Mouse (Mus musculus) heart, embryonic 14.5 days (tissue): ENCODE data around the gene Cct7. TPM values are rescaled to one million over a fixed set of nuclear protein-coding genes. Genes with fewer than 3 reads are reported as not detected.
A peak's percentile ranks its signal among the peaks of the same experiment; 100 is the strongest.

Source experiments
- ATAC-seq: fragments of 200-750 bp; cut with Nextera tagmentation; 2 replicates; pipeline ENCODE4 v1.8.0; 2017; ENCODE audit warnings: low read depth, moderate TSS enrichment; ENCODE audit not compliant: insufficient number of reproducible peaks, insufficient read depth, low FRiP score
- H3K27ac ChIP-seq, 2 experiments: fragments of 200-500 bp in 1 of 2; fragments of 300-500 bp in 1 of 2; sonication (generic) in 1 of 2; replicated peaks in 1 of 2; 2 replicates each; pipeline ENCODE4 v1.5.1; 2012 to 2014; ENCODE audit warnings: low read depth in 2 of 2, low read length in 2 of 2, control low read depth in 1 of 2, mild to moderate bottlenecking in 1 of 2, mixed read lengths in 1 of 2; ENCODE audit not compliant: control insufficient read depth in 1 of 2, insufficient read depth in 1 of 2
- H3K27me3 ChIP-seq: fragments of 300-500 bp; sonication (generic); 2 replicates; pipeline ENCODE4 v1.6.1; 2014; ENCODE audit warnings: mild to moderate bottlenecking, low read length, control low read depth; ENCODE audit not compliant: control insufficient read depth, insufficient read depth
- H3K36me3 ChIP-seq: fragments of 300-500 bp; sonication (generic); 2 replicates; pipeline ENCODE4 v1.6.1; 2014; ENCODE audit warnings: mild to moderate bottlenecking, control low read depth, low read length, mixed read lengths; ENCODE audit not compliant: control insufficient read depth, insufficient read depth
- H3K4me1 ChIP-seq, 2 experiments: fragments of 200-500 bp in 1 of 2; fragments of 300-500 bp in 1 of 2; sonication (generic) in 1 of 2; 2 replicates each; pipeline ENCODE4 v1.6.1; 2012 to 2014; ENCODE audit warnings: low read length in 2 of 2, control low read depth in 1 of 2, mixed read lengths in 1 of 2; ENCODE audit not compliant: control insufficient read depth in 2 of 2, insufficient read depth in 2 of 2
- H3K4me2 ChIP-seq: fragments of 300-500 bp; sonication (generic); 2 replicates; pipeline ENCODE4 v1.6.1; 2014; ENCODE audit warnings: mild to moderate bottlenecking, low read length
- H3K4me3 ChIP-seq, 2 experiments: fragments of 200-500 bp in 1 of 2; fragments of 300-500 bp in 1 of 2; sonication (generic) in 1 of 2; 2 replicates each; pipeline ENCODE4 v1.5.1; 2012 to 2014; ENCODE audit warnings: low read length in 2 of 2, mild to moderate bottlenecking in 2 of 2, control low read depth in 1 of 2, low read depth in 1 of 2, moderate library complexity in 1 of 2; ENCODE audit not compliant: control insufficient read depth in 1 of 2, insufficient read depth in 1 of 2
- H3K9ac ChIP-seq: fragments of 300-500 bp; sonication (generic); 2 replicates; pipeline ENCODE4 v1.6.1; 2014; ENCODE audit warnings: mild to moderate bottlenecking, low read length
- H3K9me3 ChIP-seq: fragments of 300-500 bp; sonication (generic); 2 replicates; pipeline ENCODE4 v1.6.1; 2016; ENCODE audit warnings: low read length, control low read depth; ENCODE audit not compliant: control insufficient read depth
- WGBS: fragments of 180-500 bp; shearing (Covaris S2); extraction: QIAGEN DNeasy Blood & Tissue Kit; methylation state at CpG from one replicate; pipeline ENCODE4 v1.1.7; 2014; 5-methylcytosine and 5-hydroxymethylcytosine counted together
- polyA plus RNA-seq: library from polyadenylated mRNA; unstranded; fragments of >200 nt; fragmentation: Nextera tagmentation; extraction: Ambion mirVana; gene quantifications from 2 replicates; pipeline ENCODE4 v1.2.1, GENCODE M21; 2014

The Cct7 gene
- polyA plus RNA-seq, 1 experiment from 2014 or later, result 372 TPM

GRCm38 (mm10) chr6:85502103-85502910 lies 51.0 kb downstream of the Cct7 start:
- Histone ChIP-seq H3K4me3 (peak overlapping the region; percentile 48 to 65), H3K9ac (peak overlapping the region; percentile 62), H3K36me3 (no peaks in the 10 kb centered on the region), H3K27me3 (peaks cover 65% of the 10 kb centered on the region), H3K4me2 (peak overlapping the region; percentile 96), H3K4me1 (peaks cover 0 to 9% of the 10 kb centered on the region in 2 experiments; a peak in 2 of 4 replicates), H3K9me3 (no peaks in the 10 kb centered on the region), H3K27ac (no peak overlapping the region)
- 2% methylated on average over 37 of the region's 37 CpGs for WGBS
- ATAC-seq, result no peak

DNA sequence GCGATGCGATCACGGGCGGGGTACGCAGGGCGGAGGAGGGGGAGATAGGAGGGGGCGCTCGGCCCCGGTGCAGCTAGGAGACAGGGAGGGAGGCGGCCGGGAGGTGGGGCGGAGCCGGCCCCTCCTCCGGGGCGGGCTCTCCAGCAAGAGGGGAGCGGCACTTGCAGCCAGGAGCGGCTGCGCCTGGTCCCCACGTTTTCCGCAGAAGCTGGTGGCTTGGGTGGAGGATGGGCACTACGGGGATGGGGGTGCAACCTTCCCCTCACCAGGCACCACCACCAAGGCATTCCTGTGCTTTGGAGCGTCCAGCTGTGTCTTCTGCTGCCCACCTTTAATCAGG lies 51.6 kb downstream of the Cct7 start, which contains the start of gene Fbxo41:
Fbxo41 (minus strand) TSS at position 84 of the 340 bp plus-strand sequence.
- H3K36me3 ChIP-seq, result no peaks in the 10 kb centered on the region
- WGBS, result under 1% methylated on average over 22 of the region's 22 CpGs
- H3K27me3 ChIP-seq, result peaks cover 66% of the 10 kb centered on the region
- H3K4me2 ChIP-seq, result peak within 1 kb of the TSS; percentile 96
- no peaks in the 10 kb centered on the region for H3K9me3 ChIP-seq
- H3K4me3 ChIP-seq, result peak within 1 kb of the TSS; percentile 48 to 65
- peaks cover 0 to 9% of the 10 kb centered on the region in 2 experiments; a peak in 2 of 4 replicates for H3K4me1 ChIP-seq
- peak within 1 kb of the TSS; percentile 62 for H3K9ac ChIP-seq
- ATAC-seq, result no peak
- H3K27ac ChIP-seq, result no peak within 1 kb of the TSS

DNA sequence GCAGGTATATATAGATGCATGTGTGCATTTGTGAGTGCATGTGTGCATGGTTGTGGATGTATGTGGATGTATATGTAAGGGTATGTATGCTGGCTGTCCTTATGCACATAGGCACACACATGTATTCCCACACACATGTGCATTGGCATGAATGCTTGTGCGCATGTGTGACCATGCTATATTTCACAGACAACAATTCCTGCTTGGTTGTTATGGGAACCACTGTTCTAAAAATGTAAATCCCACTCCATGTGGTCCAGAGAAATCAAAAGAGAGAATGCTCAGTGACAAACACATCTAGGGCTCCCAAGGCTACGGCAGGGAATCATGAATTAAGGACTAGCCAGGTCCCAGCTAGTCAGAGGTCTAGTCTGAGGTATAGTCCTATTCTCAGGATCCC lies 53.6 kb downstream of the Cct7 start:
- H3K27ac ChIP-seq, result no peak overlapping the region
- H3K9ac ChIP-seq, result no peak overlapping the region
- no peaks in the 10 kb centered on the region for H3K9me3 ChIP-seq
- WGBS, result 63% methylated on average over 2 of the region's 2 CpGs
- H3K27me3 ChIP-seq, result peaks cover 79% of the 10 kb centered on the region
- peaks cover 0 to 9% of the 10 kb centered on the region in 2 experiments; a peak in 2 of 4 replicates for H3K4me1 ChIP-seq
- H3K36me3 ChIP-seq, result no peaks in the 10 kb centered on the region
- no peak overlapping the region for H3K4me3 ChIP-seq
- H3K4me2 ChIP-seq, result no peak overlapping the region
- ATAC-seq, result no peak

DNA sequence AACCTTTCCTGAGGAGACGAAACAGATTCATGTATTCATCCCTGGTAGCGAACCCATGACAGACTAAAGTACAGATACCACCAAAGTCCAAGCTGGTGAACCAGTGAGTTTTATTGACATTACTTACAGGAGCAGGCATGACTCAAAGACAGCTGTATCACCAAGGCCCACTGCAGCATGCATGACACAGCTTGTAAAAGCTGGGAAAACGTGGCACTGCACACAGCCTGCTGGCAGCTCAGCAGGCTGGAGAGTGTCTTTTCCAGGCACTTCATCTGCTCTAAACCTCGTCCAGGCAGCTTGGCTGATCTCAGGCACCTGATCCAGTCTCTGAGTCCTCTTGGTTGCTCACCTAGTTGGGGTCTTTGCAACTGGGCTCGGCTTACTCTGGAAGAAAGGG lies 57.3 kb downstream of the Cct7 start:
- Histone ChIP-seq H3K9me3 (no peaks in the 10 kb centered on the region), H3K27ac (no peak overlapping the region), H3K4me3 (no peak overlapping the region), H3K4me2 (no peak overlapping the region), H3K4me1 (peaks cover 0 to 16% of the 10 kb centered on the region in 2 experiments; a peak in 3 of 4 replicates), H3K27me3 (peaks cover 86% of the 10 kb centered on the region), H3K36me3 (no peaks in the 10 kb centered on the region), H3K9ac (no peak overlapping the region)
- 35% methylated on average over 5 of the region's 5 CpGs for WGBS
- ATAC-seq, result no peak

DNA sequence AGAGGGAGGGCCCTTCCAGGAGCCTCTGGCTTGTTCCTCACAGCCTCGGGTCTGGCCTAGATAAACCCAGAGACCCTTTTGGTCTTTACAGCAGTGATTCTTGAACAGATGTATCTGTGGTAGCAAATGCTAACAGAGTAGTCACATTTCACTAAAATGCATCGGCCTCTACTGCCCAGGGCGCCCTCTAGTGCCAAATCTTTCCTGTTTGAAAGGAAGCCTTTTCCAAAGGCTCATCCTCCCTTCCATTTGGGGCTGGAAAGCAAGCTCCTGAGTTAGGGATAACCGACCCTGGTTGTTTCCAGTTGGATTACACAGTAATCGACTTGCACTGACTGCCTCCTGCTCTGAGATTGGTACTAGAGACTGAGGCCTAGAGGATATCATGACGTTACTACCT lies 59.2 kb downstream of the Cct7 start:
- Histone ChIP-seq H3K36me3 (no peaks in the 10 kb centered on the region), H3K9me3 (no peaks in the 10 kb centered on the region; the same call in 1 of the 2 replicates), H3K9ac (no peak overlapping the region), H3K4me3 (no peak overlapping the region), H3K27me3 (peaks cover 86% of the 10 kb centered on the region), H3K4me1 (peaks cover 0 to 17% of the 10 kb centered on the region in 2 experiments; a peak in 3 of 4 replicates), H3K4me2 (no peak overlapping the region), H3K27ac (no peak overlapping the region)
- ATAC-seq, result no peak
- 6% methylated on average over 6 of the region's 6 CpGs for WGBS

GRCm38 (mm10) chr6:85511286-85512055 lies 60.2 kb downstream of the Cct7 start:
- Histone ChIP-seq H3K4me2 (peak overlapping the region; percentile 46), H3K27ac (no peak overlapping the region), H3K4me1 (peaks cover 0 to 17% of the 10 kb centered on the region in 2 experiments; a peak in 3 of 4 replicates), H3K4me3 (peak overlapping the region in 1 of 2 experiments; percentile 46; a peak in 3 of 4 replicates), H3K36me3 (no peaks in the 10 kb centered on the region), H3K9ac (no peak overlapping the region), H3K9me3 (no peaks in the 10 kb centered on the region; the same call in 1 of the 2 replicates), H3K27me3 (peaks cover 92% of the 10 kb centered on the region)
- under 1% methylated on average over 82 of the region's 88 CpGs for WGBS
- no peak for ATAC-seq

DNA sequence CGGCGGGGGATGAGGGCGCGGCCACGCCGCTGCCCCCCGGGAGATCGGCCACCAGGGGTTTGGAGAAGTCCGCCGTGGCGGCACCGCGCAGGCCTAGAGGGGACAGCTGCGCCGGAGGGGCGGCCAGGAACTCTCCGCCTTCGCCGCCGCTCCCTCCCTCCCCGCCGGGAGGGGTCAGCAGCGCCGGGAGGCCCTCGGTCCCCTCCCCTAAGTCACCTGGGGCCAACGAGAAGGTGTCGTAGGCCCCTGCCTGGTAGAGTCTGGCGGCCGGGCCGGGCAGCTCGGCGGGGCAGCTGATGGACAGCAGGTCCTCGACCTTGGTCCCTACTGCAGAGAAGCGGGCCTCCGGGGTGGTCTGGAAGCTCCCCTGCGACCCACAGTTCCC lies 60.7 kb downstream of the Cct7 start:
- WGBS, result under 1% methylated on average over 36 of the region's 36 CpGs
- Histone ChIP-seq H3K9ac (no peak overlapping the region), H3K27ac (no peak overlapping the region), H3K4me2 (peak overlapping the region; percentile 46), H3K9me3 (no peaks in the 10 kb centered on the region; the same call in 1 of the 2 replicates), H3K36me3 (no peaks in the 10 kb centered on the region), H3K4me3 (peak overlapping the region in 1 of 2 experiments; percentile 46; a peak in 3 of 4 replicates), H3K27me3 (peaks cover 92% of the 10 kb centered on the region), H3K4me1 (peaks cover 0 to 17% of the 10 kb centered on the region in 2 experiments; a peak in 3 of 4 replicates)
- ATAC-seq, result no peak
